Mouse (Mus musculus): ENCODE data around the gene Adap1.

Adap1 gene

DNA sequence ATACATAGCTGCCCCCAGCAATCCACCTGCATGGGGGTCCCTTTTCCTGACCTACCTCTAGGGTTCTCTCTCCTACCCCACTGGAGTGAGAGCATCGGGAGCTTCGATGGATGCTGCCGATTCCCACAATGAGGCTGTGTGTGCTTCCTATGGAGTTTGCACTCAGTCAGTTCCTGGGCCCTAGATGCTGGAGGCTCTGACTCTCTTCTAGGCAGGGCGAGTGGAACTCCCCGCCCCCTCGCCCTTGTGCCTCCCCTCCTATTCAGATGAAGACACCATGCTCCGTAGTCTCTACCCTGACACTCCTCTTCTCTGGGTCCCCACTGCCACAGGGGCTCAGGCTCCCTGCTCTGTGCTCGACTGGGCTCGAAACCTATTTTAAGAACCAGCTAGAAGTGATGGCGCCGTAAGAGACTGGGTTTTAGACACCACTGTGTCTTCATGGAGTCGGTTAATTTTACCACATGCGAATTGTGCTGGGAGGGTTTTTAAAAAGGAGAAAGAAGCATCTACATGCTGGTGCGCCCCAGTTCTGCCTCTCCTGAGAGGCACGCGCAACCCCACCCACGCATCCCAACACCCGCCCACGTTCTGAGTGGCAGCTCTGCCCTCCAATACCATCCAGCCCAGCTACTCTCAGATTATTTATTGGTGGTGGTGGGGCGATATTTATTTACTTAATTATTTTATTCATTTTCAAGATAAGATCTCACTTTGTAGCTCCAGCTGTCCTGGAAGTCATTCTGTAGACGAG is 7.5 kb downstream of the Adap1 start:
- CTCF ChIA-PET: interaction anchor here (0.6 to 3.6 kb wide), 10 partner anchors 13 to 1663 kb away, joined by 3 to 16 read pairs (median 4); no protein-coding TSS in a partner anchor
- POLR2A ChIA-PET: interaction anchor here in 3 of 4 experiments (0.6 to 3.7 kb wide), 27 partner anchors 8 to 1101 kb away, joined by 3 to 33 read pairs (median 3); partner anchors contain the start of genes Sun1 (in 2 of the 3), Adap1 (in 1 of the 3), Cyp2w1 (in 1 of the 3) and Dnaaf5 (in 1 of the 3)

DNA sequence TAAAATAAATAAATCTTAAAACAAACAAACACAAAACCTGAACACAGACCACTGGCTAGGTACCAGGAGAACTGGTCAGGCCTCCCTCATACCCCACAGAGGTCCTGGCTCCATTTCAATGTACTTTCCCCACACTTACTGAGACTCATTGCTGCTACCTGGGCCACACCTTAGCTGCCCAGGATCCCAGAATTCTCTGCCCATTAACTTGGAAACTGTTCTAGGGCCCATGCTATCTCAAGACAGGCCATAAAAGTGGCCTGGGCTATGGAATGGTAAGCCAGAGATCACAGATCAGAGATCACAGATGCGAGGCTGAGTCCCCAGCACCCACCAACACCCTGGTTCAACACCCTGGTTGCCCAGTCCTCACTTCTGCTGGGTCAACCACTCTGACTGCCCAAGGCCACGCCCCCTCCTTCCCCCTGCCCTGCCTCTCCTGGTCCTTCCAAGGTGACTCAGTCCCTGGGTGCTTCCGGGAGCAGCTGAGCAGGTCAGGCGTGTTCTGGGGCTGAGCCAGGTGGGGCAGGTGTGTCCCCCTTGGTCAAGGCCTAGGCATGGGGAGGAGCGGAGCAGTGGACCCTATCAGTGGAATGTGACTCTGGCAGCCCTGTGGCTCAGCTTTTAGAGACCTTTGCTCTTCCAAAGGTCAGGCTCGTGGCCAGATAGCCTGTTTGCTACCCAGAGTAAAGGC is 8.3 kb downstream of the Adap1 start:
- CTCF ChIA-PET: interaction anchor here in 3 of 4 experiments (0.6 to 3.6 kb wide), 5 partner anchors 13 to 1662 kb away, joined by 3 to 16 read pairs (median 3); no protein-coding TSS in a partner anchor
- POLR2A ChIA-PET: interaction anchor here in 2 of 4 experiments (0.7 to 3.7 kb wide), 17 partner anchors 8 to 1101 kb away, joined by 3 to 33 read pairs (median 3); partner anchors contain the start of genes Adap1 (in 1 of the 2), Eif3b (in 1 of the 2), Get4 (in 1 of the 2) and Sun1 (in 1 of the 2)

DNA sequence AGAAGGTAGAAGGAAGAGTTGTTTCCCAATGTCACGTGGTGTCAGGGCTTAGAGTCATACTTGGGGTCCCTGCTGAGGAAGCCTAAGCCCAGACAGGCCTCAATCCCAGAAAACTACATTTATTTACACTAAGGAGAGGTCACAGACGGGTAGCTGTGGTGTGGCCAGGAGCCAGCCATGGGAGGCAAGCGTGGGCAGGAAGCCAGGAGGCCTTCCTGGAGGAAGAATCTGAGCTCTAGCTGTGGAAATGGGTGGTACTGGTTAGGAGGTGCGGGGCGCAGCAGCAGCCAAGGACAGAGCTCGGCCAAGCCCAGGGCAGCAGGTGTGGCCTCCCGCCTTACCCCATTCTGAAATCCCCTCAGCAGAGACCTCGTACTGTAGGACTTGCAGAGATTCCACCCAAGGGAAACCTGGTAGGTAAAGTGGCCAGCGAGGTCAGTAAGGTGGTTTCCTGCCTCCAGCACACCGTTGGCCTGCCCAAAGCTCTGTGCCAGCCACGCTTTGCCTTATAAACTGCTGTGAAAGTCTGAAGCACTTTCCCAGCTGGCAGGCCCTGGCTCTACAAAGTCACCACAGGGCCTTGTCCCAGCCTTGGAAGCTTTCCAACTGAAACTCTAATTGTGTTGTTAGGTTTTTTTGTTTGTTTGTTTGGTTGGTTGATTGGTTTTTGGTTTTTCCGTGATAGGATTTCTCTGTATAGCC is 10.3 kb downstream of the Adap1 start:
- CTCF ChIA-PET: interaction anchor here in 2 of 4 experiments (1.3 kb wide), 2 partner anchors 16 to 38 kb away, joined by 4 to 6 read pairs; partner anchors contain the start of gene Cyp2w1 (in 1 of the 2)
- POLR2A ChIA-PET: interaction anchor here in 2 of 4 experiments (0.6 to 1.3 kb wide), 6 partner anchors 8 to 1126 kb away, joined by 3 read pairs; partner anchors contain the start of gene Adap1 (in 1 of the 2)

DNA sequence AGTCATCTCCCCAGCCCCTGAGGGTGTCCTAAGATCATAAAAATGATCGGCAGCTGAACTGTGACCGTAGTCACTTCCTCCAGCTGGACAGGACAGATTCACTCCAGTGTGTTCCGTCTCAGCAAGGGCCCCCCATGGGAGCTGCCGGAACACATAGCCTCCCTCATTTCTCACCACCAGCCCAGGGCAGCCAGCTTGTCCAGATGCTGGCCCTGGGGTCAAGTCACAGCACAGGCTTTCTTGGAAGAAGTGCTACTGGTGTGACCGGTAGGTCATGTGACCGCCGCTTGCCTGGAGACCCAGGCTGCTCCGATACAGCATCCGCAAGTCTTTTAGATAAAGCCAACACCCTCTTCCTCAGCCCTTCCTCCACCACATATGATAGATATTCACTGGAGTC is 11.9 kb downstream of the Adap1 start:
- POLR2A ChIA-PET: interaction anchor here in 3 of 4 experiments (0.7 to 2.1 kb wide), 4 partner anchors 8 to 12 kb away, joined by 3 to 8 read pairs (median 4); partner anchors contain the start of gene Adap1 (in 1 of the 3)
- CTCF ChIA-PET: no interaction called here

DNA sequence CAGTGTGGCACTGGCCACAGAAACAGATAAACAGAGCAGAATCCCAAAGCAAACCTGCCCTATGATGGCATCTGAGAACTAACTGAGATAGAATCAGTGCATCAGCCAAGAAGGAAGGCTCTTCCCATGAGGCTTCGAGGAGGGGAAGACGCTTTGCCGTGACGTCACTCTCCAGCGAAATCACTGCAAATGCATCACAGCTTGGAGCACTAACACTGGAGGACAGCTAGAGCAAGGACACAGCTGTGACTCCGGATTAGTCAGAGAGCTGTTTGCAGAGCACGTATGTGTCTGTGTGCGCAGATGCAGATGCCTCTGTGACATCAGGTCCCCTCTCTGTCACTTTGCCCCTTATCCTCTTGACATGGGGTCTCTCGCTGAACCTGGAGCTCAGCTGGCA is 13.6 kb downstream of the Adap1 start:
- CTCF ChIA-PET: interaction anchor here in 3 of 4 experiments (0.6 to 1.2 kb wide), 4 partner anchors 29 to 314 kb away, joined by 3 to 6 read pairs (median 4); no protein-coding TSS in a partner anchor

DNA sequence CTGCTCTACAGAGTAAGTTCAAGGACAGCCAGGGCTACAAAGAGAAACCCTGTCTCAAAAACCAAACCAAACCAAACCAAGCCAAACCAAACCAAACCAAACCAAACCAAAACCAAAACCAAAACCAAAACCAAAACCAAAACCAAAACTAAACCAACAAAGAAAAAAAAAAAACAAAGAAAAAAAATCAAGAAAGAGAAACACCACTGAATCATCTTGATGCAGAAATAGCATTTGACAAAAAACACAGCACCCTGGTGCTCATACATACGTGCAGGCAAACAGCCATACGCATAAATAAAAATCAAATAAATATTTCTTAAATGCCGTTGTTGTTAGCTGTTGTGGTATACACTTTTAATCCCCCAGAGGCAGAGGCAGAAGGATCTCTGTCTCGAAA is 14.9 kb downstream of the Adap1 start:
- CTCF ChIA-PET: no interaction called here
- POLR2A ChIA-PET: interaction anchor here in 1 of 4 experiments (1.2 to 1.6 kb wide), 2 partner anchors 16 to 40 kb away, joined by 3 to 4 read pairs; no protein-coding TSS in a partner anchor

More for the DNA sequence above, 13.6 kb downstream of the Adap1 start:
- POLR2A ChIA-PET: interaction anchor here in 2 of 4 experiments (0.6 to 1.7 kb wide), 3 partner anchors 8 to 77 kb away, joined by 3 read pairs; no protein-coding TSS in a partner anchor

DNA sequence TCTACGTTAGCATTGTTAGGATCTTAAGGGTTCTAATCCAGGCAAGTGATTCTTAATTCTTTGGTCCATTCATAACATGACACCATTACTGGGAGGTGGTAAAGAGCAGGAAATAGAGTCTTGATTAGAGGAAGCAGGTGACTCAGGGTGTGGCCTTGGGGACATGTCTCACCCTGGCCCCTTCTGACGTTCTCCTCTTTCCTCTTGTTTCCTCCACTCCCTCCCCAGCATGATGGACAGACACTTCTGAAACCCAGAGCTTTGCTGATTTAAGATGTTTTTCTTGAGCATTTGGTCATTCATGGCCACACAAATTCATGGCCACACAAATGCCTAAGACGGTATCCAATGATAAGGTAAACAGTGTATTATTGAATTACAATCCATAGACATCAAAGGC is 15.5 kb downstream of the Adap1 start:
- ChIA-PET POLR2A (interaction anchor here in 2 of 4 experiments (0.6 to 1.6 kb wide), 4 partner anchors 8 to 113 kb away, joined by 3 to 5 read pairs (median 4); no protein-coding TSS in a partner anchor), CTCF (interaction anchor here in 2 of 4 experiments (0.9 to 1.1 kb wide), 2 partner anchors 13 to 16 kb away, joined by 3 read pairs; partner anchors contain the start of gene Adap1 (in 1 of the 2))

DNA sequence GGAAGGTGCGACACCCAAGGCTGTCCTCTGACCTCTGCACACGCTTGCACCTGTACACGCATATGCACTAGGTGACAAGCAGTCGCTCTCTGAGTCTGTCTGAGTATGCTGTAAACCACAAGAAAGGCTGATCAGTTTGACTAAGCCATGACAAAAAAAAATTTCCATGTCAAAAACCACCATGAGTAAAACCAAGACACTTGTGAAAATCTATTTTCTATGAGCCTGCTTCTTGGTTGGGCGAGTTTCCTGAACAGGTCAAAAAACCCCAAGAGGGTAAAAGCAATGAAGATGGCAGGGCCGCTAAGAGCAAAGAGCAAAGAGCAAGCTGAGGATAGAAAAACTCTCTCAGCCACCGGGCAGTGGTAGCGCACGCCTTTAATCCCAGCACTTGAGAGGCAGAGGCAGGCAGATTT is 21.8 kb downstream of the Adap1 start:
- ChIA-PET CTCF (interaction anchor here in 3 of 4 experiments (0.6 to 1.5 kb wide), 4 partner anchors 14 to 28 kb away, joined by 3 to 4 read pairs (median 3); partner anchors contain the start of gene Adap1 (in 1 of the 3)), POLR2A (interaction anchor here in 3 of 4 experiments (0.6 to 2.5 kb wide), 5 partner anchors 19 to 220 kb away, joined by 3 to 13 read pairs (median 3); partner anchors contain the start of gene Adap1 (in 1 of the 3))

DNA sequence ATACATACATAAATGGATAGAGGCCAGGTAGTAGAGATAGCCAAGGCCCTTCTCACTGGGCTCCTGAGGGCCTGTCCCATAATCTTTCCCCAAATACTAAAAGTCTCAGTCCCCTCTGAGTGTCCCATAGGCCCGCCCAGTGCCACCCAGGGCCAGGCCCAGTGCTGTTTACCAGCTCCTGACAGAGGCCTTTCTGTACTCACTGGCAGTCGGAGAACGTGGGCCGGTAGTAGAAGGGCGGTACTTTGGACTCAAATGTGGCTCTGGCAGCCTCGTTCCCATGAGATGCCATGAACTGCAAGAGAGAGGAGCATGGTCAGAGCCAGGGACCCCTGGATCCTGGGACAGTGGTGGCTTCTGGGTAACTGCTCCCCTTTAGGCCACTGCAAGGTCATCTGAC is 23.3 kb downstream of the Adap1 start:
- POLR2A ChIA-PET: interaction anchor here in 2 of 4 experiments (0.8 to 2.5 kb wide), 10 partner anchors 8 to 178 kb away, joined by 3 to 13 read pairs (median 4); partner anchors contain the start of gene Adap1 (in 2 of the 2)
- CTCF ChIA-PET: interaction anchor here in 2 of 4 experiments (0.8 to 2.0 kb wide), 3 partner anchors 20 to 43 kb away, joined by 4 to 8 read pairs (median 5); no protein-coding TSS in a partner anchor

DNA sequence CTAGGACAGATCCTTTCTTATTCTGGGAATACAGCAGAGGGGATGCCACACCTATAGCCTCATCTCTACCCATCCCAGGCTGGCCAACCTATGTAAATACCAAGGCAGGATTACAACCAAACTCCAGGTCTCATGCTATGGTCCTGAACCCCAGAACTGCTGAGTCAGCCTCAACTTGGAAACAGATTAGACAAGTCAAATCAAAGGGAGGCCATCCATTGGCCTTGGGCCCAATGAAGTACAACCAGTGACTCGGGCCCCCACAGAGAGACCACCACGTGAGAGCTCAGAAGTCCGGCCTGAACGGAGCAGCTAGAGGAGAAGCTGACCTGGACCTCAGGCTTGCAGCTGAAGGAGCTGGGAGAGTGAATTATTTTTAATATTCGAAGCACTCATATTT is 27.7 kb downstream of the Adap1 start:
- CTCF ChIA-PET: interaction anchor here in 1 of 4 experiments (0.7 kb wide), 1 partner anchor 117 kb away, joined by 3 read pairs; no protein-coding TSS in a partner anchor
- POLR2A ChIA-PET: interaction anchor here in 2 of 4 experiments (0.9 to 1.7 kb wide), 6 partner anchors 10 to 46 kb away, joined by 3 to 6 read pairs (median 3); partner anchors contain the start of genes Adap1 (in 1 of the 2) and Get4 (in 1 of the 2)

DNA sequence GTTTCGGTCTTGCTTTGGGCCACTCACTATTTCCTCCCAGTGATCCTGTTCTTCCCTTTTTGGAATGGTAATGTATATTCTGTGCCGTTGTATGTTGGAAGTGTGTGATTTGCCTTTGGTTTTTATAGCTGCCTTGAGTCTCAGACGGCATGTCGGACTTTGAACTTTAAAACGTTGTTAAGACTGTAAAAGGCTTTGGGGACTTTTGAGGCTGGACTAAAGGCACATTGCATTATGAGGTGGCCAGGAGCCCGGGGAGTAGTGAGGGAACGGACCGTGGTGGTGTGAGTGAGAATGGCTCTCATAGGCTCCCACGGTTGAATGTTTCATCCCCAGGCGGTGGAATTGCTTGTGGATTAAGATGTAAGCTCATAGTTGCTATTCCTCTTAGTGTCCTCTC is 28.3 kb downstream of the Adap1 start:
- CTCF ChIA-PET: interaction anchor here in 3 of 4 experiments (0.7 to 1.3 kb wide), 4 partner anchors 14 to 349 kb away, joined by 3 to 5 read pairs (median 3); no protein-coding TSS in a partner anchor
- POLR2A ChIA-PET: interaction anchor here in 1 of 4 experiments (0.8 to 1.7 kb wide), 6 partner anchors 21 to 309 kb away, joined by 3 to 6 read pairs (median 3); partner anchors contain the start of genes Get4 and Sun1

DNA sequence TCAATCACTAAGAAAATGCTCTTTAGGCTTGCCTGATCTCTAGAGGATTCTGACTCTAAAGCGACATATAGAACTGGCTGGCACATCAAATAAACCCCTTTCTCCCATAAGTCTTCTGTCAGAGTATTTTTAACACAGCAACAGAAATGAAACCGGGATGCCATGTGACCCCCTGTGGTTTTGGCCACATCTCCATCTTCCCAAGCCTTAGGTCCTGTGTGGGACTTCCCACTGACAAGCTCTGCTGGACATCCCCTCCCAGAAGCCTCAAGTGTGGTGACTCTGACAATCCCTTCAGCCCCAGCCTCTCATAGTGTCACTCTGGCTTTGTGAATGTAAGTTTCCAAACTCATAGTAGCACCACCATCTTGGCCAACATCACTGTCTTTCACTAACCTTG is 31.3 kb downstream of the Adap1 start:
- CTCF ChIA-PET: no interaction called here
- POLR2A ChIA-PET: no interaction called here

DNA sequence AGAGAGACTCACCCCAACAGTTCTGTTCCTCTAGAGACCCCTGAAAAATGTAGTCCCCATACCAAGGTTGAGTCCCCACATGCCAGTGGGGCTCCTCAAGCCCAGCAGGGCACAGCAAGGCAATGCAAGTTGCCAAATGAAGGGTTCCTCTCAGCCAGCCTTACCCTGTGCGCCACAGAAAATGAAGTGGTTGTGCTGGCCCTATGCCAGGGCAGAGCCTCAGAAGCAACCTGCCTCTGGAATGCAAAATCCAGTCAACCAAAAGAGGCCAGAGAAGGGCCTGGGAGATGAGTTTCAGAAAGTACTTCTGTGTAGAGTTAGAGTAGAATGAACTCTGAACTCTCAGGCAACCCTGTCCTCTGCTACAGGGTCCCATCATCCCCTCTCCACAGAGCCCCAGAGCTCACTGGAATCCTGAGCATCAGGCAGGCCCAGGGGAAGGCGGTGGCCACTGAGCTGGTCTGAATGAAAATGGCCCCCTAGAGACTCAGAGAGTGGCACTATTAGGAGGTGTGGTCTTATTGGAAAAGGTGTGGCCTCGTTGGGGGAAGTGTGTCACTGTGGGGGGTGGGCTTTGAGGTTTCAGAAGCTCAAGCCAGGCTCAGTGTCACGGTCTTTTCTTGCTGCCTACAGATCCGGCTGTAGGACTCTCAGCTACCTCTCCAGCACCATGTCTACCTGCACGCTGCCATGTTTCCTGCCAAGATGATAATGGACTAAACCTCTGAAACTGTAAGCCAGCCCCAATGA is 33.4 kb downstream of the Adap1 start:
- CTCF ChIA-PET: interaction anchor here in 3 of 4 experiments (0.6 to 1.5 kb wide), 6 partner anchors 9 to 1396 kb away, joined by 3 to 8 read pairs (median 4); no protein-coding TSS in a partner anchor

DNA sequence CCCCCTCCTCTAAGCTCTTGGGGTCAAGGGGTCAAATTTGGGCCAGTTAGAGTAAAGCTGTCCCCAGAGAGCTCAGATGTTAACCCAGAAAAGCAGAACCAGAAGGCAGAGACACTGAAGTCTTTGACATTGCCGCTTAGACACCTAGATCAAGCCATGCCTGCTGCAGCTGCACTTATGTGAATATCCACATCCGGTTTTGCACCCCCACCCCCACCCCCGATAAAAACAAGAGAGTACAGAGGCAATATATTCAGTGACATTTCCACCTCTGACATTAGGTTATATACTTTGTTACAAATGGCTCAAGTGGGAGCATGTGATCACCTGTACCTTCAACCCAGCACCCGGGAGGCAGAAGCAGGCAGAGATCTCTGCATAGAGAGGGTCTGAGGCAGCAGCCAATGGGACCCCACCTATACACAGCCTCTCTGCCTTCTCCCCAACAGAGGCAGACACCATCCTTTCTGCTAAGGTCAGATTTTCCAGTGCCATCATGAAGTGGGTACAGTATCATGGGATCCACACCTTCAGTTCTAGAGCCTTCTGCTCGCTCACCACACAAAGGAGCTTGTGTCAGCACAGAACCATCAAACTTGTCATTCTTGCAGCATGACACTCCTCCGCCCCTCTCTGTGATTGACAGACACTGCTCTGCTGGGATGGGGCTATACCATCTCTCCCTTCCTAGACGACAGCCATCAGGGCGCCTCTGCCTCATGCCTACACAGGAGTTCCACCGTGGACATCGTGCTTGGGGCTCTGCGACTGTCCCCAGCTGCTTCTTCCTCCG is 34.8 kb downstream of the Adap1 start:
- CTCF ChIA-PET: interaction anchor here in 3 of 4 experiments (0.6 to 1.2 kb wide), 3 partner anchors 32 to 460 kb away, joined by 3 to 4 read pairs (median 3); no protein-coding TSS in a partner anchor
- POLR2A ChIA-PET: interaction anchor here in 2 of 4 experiments (0.7 to 2.3 kb wide), 4 partner anchors 8 to 38 kb away, joined by 3 to 6 read pairs (median 5); partner anchors contain the start of gene Get4 (in 1 of the 2)

More for the DNA sequence above, 33.4 kb downstream of the Adap1 start:
- POLR2A ChIA-PET: interaction anchor here in 3 of 4 experiments (0.8 to 2.3 kb wide), 5 partner anchors 10 to 33 kb away, joined by 3 to 6 read pairs (median 4); partner anchors contain the start of gene Adap1 (in 1 of the 3)

DNA sequence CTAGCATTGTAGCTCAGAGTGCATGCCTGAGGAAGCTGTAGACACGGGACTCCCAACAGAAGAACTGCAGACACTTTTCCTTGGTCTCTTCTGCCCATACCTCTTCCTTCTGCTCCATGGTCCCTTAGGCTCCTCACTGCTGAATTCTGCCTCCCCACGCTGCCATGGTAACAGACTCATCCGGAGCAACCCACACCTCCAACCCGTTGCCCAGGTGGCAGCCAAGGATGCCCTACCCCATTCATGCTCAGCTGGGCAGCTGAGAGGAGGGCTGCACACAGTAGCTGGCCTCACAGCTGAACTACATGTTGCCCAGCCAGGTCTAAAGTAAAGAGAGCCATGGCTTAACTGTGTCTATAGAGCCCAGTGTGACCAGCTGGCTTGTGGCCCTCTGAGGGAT is 36.8 kb downstream of the Adap1 start:
- POLR2A ChIA-PET: interaction anchor here in 1 of 4 experiments (0.8 to 1.0 kb wide), 2 partner anchors 9 to 10 kb away, joined by 3 read pairs; no protein-coding TSS in a partner anchor

More for the DNA sequence above, 36.8 kb downstream of the Adap1 start:
- CTCF ChIA-PET: interaction anchor here in 1 of 4 experiments (0.6 kb wide), 1 partner anchor 50 kb away, joined by 4 read pairs; no protein-coding TSS in a partner anchor

Data from embryonic stem cell, embryonic (primary cell).